Mouse (Mus musculus): ENCODE measurements around the gene Nat10.

The Nat10 gene

GRCm38 (mm10) chr2:103760906-103761716 lies at the start of gene Nat10:
Gene Nat10 (minus strand): TSS chr2:103761270.
- in situ Hi-C loops (cut with MboI, MseI), result loop anchor here (10.0 kb wide), 1 partner anchor 854 kb away; no protein-coding TSS in a partner anchor

DNA sequence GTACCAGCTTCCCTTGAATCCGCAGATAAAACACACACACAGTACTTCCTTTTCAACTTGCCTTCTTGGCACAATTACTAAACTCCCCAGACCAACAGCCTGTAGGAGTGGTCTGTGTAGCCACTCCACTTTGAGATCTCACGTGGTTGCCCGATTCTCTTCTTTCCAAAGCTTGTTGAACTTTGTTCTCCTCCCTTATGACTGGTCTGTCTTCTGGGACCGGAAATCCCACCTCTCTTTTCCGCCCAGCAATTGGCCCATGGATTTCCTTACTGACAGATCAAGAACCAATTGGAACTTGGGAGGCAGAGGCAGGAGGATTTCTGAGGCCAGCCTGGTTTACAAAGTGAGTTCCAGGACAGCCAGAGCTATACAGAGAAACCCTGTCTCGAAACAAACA lies 49.3 kb upstream of the Nat10 start:
- in situ Hi-C loops (cut with MboI, MseI), result no loop called here

DNA sequence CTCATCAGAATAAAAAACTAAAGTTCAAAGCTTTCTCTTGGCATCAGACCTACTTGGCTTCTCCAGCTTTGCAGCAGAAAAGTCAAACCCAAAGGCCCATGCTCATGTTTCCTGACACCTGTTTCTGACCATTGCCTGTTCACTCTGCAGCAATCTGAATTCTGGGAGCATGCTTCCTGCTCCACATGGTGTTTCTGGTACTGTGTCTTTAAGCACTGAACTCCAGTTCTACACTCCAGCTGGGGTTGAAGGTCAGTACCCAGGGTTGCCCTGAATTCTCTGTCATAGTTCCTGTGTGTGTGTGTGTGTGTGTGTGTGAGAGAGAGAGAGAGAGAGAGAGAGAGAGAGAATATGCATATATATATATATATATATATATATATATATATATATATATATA lies 47.4 kb upstream of the Nat10 start:
- in situ Hi-C loops (cut with MboI, MseI), result no loop called here

- in situ Hi-C loops (cut with MboI, MseI), result no loop called here
Observed at GRCm38 (mm10) chr2:103803770-103804530, 42.9 kb upstream of the Nat10 start.

GRCm38 (mm10) chr2:103802422-103802821 lies 41.4 kb upstream of the Nat10 start:
- in situ Hi-C loops (cut with MboI, MseI), result no loop called here

GRCm38 (mm10) chr2:103797491-103798009 lies 36.5 kb upstream of the Nat10 start, which contains the start of gene Caprin1:
Gene Caprin1 (minus strand): TSS chr2:103797649.
- in situ Hi-C loops (cut with MboI, MseI), result no loop called here

GRCm38 (mm10) chr2:103796861-103797466 lies 35.9 kb upstream of the Nat10 start:
- in situ Hi-C loops (cut with MboI, MseI), result no loop called here

GRCm38 (mm10) chr2:103796211-103796860 lies 35.3 kb upstream of the Nat10 start:
- in situ Hi-C loops (cut with MboI, MseI), result no loop called here

GRCm38 (mm10) chr2:103795843-103796210 lies 34.8 kb upstream of the Nat10 start:
- in situ Hi-C loops (cut with MboI, MseI), result no loop called here

- in situ Hi-C loops (cut with MboI, MseI), result no loop called here
Observed at GRCm38 (mm10) chr2:103792009-103792408, 30.9 kb upstream of the Nat10 start.

GRCm38 (mm10) chr2:103785735-103786134 lies 24.7 kb upstream of the Nat10 start:
- in situ Hi-C loops (cut with MboI, MseI), result no loop called here

DNA sequence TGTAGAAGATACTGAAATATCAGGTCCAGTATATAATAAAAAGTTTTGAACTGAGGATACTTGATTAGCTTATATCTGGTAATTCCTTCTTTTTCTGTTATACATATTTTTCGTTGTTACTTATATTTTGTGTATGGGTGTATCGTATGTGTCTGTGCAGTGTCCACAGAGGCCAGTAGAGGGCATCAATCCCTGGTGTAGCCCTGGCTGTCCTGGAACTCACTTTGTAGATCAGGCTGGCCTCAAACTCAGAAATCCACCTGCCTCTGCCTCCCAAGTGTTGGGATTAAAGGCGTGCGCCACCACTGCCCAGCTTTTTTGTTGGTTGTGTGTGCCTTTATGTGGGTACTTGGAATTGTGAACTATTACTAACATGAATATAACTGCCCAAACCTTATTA lies 23.6 kb upstream of the Nat10 start:
- in situ Hi-C loops (cut with MboI, MseI), result no loop called here

DNA sequence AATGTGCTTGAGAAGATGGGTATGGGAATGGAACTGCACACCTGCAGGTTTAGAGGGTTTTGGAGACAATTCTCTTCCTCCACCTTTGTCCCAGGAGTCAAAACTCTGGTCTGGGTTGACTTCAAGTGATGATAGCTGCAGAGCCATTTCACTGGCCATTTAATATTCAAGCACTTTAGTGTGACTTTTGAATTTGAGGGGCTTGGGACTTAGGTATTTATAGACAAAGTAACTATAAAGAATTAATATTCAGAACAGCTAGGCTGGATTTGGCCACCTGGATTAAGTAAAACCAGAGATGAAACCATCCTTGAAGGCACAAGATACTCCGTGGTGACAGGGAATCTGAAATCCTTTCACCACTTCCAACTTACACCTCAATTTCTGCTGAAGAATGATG lies 1.4 kb upstream of the Nat10 start:
- in situ Hi-C loops (cut with MboI, MseI), result loop anchor here (10.0 kb wide), 1 partner anchor 852 kb away; no protein-coding TSS in a partner anchor

DNA sequence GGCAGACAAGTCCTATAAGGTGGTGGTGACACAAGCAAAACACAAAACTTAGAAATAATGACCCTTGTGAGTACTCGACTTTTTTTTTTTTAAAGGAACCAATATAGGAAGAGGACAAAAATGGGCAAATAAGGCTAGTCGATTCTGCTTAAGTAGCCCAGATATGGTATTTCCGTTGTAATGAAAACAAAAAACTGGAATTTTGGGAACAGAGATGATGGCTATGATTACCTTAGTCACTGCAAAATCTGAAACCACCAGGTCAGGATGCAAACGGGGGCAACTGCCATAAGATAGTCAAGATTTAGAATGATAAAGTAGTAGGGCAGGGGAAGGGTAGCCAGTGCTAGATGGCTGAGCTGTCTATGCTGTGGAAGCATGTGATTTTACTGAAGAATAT lies 923 bp upstream of the Nat10 start:
- in situ Hi-C loops (cut with MboI, MseI), result loop anchor here (10.0 kb wide), 1 partner anchor 853 kb away; no protein-coding TSS in a partner anchor

GRCm38 (mm10) chr2:103760421-103760820 lies 649 bp downstream of the Nat10 start:
- in situ Hi-C loops (cut with MboI, MseI), result loop anchor here (10.0 kb wide), 1 partner anchor 854 kb away; no protein-coding TSS in a partner anchor

GRCm38 (mm10) chr2:103755458-103756085 lies 5.5 kb downstream of the Nat10 start:
- in situ Hi-C loops (cut with MboI, MseI), result no loop called here

DNA sequence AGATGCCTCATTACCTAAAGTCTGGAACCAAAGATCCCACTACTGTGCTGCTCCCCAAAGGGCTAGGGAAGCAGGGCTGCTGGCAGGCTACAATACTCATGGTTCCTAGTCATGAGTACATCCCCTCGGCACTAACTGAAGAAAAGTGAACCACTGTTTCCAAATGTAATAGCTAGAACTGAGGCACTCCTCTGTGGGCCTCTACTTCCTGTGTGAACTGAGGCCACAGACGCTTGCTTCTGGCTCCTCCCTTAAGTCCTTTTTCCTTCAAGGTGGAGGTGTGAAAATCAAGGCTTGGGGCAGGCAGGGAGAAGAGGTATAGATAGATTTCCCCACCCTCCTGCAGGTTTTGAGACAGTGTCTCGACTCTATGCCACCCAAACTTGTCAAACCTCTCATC lies 6.5 kb downstream of the Nat10 start:
- in situ Hi-C loops (cut with MboI, MseI), result no loop called here

- in situ Hi-C loops (cut with MboI, MseI), result no loop called here
Observed at GRCm38 (mm10) chr2:103751771-103752170, 9.3 kb downstream of the Nat10 start.

- in situ Hi-C loops (cut with MboI, MseI), result loop anchor here (10.0 kb wide), 1 partner anchor 274 kb away; no protein-coding TSS in a partner anchor
Observed at GRCm38 (mm10) chr2:103749091-103749490, 12.0 kb downstream of the Nat10 start.

GRCm38 (mm10) chr2:103747891-103748290 lies 13.2 kb downstream of the Nat10 start:
- in situ Hi-C loops (cut with MboI, MseI), result loop anchor here (10.0 kb wide), 1 partner anchor 273 kb away; no protein-coding TSS in a partner anchor

DNA sequence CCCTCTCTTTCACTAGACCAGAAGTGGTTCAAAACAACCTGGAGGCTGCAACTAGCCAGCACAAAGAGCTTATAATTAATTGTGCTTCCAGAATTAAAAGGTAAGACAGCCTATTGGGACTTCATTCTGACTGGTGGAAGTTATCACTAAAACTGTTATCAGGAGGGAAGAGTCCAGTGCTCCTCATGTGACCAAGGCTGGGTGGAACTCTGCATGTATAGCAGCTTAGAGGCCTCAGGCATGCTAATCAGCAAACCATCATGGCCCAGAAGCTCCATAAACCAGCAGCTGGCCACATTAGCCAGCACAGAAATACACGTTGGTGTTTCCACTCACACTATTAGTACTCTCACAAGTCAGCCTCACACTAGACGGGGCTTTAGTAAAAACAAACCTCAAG lies 14.3 kb downstream of the Nat10 start:
- in situ Hi-C loops (cut with MboI, MseI), result loop anchor here (10.0 kb wide), 1 partner anchor 272 kb away; no protein-coding TSS in a partner anchor
